Mouse (Mus musculus) left cerebral cortex, postnatal 10 days (tissue): ENCODE measurements around the gene Spsb2. TPM values are rescaled to one million over a fixed set of nuclear protein-coding genes. Genes with fewer than 3 reads are reported as not detected.
"Not testable (repeated sequence)": the region's sequence is repeated elsewhere in the genome, so short reads cannot be mapped to it uniquely, and the experiment has no call there.

Experiments
- DNase-seq, 2 experiments: peaks; one replicate each; pipeline ENCODE4 v3.0.0; 2021 to 2022; ENCODE audit warnings: low spot score in 2 of 2, mixed read lengths in 1 of 2; ENCODE audit errors: extremely low spot score in 1 of 2
- intact Hi-C: fragments of 180-260 bp; cut with DNase I; formaldehyde crosslinking; loops from one replicate; pipeline ENCODE4 v1.15.1; 2025
- total RNA-seq, 2 experiments: library from RNA; stranded (reverse); gene quantifications; 2 replicates each; pipeline ENCODE4 v1.2.3; 2021

Gene Spsb2
- total RNA-seq, 2 experiments from 2014 or later = 4.4 to 5.3 TPM

DNA sequence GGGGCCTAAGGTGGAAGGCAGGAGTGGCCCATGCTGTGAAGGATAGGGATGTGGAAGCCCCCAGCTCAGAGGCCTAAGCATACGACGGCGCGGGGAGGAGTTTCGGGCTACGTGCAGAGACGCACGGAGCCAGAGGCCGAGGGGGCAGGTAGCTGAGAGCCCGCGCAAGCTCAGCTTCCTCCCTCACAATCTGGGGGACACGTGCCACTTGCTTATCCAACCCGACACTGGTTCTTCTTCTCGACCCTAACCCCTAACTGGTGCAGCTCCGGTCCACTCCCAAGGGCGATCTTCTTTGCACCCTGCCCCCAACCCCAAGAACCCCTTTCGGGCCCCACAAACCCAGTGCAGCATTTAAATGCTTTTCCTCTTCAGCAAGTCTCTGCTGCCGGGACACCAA, 5.0 kb downstream of the Spsb2 start:
- DNase-seq = peak; percentile 71 to 85
- intact Hi-C loops = no loop called here

DNA sequence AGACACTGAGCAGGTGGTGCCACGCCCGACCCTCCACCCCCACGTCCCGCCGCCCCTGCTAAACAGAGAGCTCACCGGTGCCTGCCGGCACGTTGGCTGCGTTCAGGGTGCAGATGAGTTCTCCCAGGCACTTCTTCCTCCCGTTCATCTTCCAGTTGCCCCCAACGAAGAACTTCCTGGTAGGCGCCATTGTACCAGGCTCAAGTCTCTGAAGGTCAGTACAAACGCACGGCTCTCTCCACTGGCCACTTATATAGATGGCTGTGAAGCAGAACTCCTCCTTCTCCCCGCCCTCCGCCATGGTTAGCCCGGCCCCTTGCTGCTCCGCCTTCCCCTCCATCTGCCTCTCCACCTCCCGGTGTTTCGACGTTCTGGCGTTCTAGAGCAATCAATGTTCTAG, 5.5 kb downstream of the Spsb2 start, which contains the start of gene Tpi1:
Gene Tpi1, minus strand, starts transcription at position 364 of the 400 bp plus-strand sequence.
- intact Hi-C loops = no loop called here
- DNase-seq = peak; percentile 88 to 94

DNA sequence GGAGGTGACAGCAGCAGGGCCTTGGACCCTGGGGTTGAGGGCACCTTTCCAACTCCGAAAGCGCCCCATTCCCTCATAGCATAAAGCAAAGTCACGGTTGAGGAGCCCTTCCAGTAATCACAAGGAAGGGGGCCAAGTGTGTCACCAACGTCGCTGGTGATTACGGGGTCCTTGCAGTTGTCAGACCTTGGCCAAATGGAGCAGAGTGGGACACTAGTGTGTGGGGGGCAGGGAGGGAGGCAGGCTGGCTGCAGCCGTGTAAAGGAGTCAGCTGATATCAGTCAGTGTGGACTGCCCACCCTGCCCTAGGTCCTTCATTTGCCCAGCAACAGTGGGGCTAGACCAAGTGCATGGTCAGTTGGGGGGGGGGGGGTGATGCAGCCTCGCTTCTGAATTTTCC, 6.0 kb downstream of the Spsb2 start:
- peak in 1 of 2 experiments; percentile 60 for DNase-seq
- intact Hi-C loops = no loop called here

DNA sequence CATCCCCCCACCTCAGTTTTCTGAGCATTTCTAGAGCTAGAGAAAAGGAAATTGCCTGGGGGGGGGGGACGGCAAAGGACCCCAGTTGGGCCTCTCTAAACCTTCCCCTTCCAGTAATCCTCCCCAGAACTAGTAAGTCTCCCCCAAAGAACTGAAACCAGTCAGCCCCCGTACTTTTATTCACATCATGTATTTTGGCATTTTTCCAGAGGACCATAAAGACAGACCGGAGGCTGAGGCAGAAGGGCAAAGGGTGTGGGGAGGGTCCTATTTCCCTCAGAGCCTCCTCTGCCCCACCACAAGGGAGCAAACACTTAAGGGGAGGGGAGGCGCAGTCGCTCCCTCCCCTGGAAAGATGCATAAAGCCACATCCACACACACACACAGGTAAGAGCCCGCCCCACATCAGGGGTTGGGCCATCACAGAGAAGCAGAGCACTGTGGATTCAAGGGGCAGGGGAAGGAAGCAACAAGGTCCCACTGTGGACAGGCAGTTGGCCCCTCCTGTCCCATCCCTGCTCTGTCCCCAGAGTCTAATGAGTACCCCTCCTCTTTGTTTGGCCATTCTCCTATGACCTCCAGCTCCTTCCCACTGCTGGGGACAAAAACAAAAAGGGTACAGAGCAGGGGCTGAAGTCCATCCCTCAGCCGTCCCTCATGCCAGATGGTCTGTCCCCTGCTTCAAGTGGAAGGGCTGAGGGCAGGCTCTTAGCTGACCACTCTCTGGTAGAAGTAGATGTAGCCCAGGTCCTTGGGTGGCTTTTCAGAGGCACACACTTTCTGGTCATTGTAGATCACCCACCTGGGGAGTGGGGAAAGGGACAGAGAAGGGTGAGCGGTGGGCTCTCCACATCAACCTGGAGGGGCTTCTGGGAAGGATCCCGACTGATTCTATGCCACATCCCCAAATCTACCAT, 6.7 kb downstream of the Spsb2 start:
- peak in 1 of 2 experiments; percentile 24 for DNase-seq
- intact Hi-C loops = no loop called here

DNA sequence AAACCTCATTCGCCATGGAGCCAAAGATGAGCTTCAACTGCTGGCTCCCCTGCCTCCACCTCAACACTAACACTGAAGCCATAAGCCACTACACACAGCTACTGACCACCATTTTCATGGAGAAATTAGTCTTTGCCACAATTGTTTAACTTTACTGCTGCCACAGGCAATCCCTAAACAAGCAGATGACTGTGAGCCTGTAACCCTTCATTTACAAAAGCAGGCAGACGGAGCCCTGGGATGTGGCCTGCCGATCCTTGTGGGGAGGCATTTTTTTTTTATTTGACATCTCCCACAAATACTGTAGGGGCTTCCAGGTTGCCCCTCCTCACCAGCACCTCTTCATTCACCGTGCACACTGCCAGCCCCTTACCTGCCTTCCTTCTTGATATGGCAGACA, 8.2 kb downstream of the Spsb2 start:
- DNase-seq = peak in 1 of 2 experiments; percentile 7
- intact Hi-C loops = no loop called here

DNA sequence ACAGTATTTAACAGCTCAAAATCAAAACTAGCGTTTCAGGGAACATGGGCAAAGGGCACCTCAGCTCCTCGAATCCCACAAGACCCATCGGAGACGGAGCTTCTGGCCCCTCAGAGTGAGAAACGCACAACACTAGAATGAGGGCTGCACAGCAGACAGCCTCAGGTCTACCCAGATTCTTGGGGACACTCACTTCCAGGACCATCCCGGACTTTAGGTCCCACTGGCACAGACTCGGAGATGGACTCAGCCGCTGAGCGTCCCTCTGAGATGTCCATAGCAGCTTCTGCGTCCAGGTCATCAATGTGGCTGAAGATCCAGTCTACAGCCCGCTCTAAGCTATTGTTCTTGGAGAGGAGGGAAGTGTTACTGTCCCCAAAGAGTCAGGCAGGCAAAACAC, 8.7 kb downstream of the Spsb2 start:
- intact Hi-C loops = no loop called here
- peak in 1 of 2 experiments; percentile 13 for DNase-seq

DNA sequence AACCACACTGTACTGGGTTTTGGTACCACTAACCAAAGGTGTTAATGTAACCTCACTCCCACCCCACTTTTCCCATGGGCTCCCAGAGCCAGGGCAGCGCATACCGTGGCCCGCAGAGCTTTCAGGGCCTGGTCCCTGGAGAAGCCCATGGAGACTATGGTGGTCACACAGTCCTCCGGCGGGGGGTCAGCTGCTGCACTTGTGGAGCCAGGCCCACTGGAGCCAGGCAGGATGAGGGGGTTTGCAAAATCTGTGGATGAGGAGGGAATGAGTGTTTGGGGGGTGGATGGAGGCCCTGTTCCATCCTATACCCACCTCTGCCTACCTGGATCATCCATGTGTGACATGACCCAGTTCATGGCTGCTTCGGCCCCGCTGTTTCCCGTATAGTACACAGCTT, 9.1 kb downstream of the Spsb2 start:
- intact Hi-C loops = no loop called here
- peak in 1 of 2 experiments; percentile 18 for DNase-seq

DNA sequence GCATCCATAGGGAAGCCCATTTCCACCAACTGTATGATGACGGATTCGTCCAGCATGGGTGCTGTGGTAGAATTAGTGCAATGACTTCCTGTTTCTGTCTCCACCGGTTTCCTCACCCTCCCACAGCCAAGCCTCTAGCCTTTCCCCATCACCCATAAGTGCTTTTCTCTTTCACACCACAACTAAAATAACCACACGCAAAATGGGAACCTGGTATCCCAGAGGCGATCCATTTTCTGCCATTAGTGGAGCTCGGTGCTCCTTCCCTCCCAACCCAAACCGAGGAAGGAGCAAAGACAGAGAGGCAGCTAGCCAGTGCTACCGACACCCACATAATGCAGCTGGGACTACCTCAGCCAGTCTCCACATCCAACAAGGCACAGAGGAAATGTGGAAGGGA, 9.5 kb downstream of the Spsb2 start:
- intact Hi-C loops = no loop called here
- no peak for DNase-seq

DNA sequence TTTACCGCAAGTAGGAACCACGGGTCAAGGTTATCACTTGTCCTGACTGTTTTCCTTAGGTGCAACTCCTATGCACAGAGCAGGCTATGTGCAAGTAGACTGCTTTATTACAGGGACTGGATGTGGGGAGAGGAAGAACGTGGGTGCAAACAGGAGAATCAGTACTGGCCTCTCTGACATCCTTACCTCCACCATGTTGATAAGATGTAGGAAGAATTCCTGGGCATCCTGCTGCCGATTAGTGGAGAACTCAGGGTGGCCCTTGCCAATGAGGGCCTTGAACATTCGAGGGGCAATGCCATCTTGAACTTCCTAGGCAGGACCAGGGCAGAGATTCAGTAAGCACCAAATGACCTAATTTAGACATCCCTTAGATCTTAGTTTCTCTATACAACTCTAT, 12.4 kb downstream of the Spsb2 start:
- peak in 1 of 2 experiments; percentile 1 for DNase-seq
- intact Hi-C loops = no loop called here

DNA sequence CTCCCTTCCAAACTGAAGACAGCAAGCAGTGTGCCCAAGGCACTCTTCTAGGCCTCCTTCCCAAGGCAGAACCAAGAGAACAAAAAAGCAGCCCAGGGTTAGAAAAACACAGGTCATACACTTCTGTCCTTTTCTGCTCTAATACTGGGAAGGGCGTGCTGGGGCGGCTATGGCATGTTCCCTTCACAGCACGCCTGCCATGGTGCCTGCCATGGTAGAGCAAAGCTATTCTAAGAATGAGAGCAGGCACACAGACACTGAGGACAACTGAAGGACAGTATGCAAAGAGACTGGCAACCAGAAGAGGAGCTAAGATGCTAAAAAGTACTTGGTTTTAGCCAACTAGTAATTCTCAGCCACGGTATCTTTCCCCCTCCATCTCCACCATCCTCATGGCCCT, 13.6 kb downstream of the Spsb2 start:
- peak in 1 of 2 experiments; percentile 3 for DNase-seq
- intact Hi-C loops = no loop called here

DNA sequence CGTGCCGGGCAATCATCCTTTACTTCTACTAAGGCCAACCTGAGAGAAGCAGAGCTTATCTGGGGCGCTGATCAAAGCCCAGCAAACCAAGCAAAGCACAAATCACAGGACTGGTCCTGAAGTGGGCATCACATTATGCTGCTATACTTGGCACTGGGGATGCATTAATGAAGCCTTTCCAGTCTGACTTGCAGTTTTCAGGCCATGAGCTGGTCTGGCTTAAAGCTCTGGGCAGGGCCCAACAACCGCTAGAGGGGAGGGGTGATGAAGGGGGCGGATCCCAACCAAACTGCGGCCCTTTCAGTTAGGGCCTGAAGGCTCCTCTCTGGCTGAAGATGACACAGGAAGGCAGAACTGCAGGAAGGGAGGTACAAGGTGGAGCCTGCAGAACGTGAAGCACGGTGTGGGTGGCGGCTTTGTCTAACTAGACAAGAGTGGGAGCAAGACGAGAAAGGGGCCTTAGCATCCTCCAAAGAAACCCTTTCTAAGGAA, 19.7 kb downstream of the Spsb2 start:
- peak in 1 of 2 experiments; percentile 39 for DNase-seq
- intact Hi-C loops = no loop called here

DNA sequence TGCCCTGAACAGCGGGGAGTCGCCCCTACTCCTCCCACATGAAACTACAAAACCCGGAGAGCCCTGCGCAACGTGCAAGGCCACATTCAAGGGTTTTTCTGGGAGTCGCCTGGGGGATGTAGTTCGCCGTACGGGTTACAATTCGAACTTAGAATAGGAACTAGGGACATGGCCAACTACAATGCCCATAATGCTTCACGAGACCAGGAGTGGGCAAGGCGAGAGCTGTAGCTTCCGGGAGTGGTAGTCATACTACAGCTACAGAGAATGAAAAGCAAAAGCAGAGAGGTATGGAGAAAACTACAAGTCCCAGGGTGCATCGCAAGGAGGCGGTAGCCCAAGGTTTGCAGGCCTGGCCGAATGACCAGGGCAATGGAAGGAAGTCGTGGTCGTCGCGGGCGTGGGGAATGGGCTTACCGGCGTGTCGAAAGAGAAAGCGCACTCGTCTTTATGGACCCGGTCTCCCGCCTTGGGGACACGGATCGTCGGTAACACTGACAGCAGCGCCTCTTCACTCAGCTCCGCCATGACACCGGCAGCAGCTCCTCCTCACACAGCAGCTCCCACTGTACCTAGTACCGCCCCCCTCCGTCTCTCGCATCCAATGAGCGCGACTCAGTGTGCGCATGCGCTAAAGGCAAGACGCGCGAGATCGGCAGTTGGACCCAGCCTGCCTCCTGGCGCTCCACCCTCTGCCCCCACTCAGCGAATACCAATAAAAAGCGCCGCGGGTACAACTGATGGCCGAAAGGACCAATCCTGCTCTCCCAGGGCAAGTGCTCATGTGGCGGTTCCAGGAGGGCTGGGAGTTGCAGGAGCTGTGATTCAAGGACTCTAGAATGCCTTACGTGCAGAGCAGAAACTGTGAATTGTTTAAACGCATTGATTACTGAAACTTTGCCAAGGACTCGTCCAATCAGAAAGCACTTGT, 20.7 kb downstream of the Spsb2 start, which contains the start of the genes Usp5 and Cdca3:
Gene Usp5, minus strand, starts transcription at position 617 of the 931 bp plus-strand sequence.
Gene Cdca3, plus strand, starts transcription at position 680 of the 931 bp plus-strand sequence.
- DNase-seq = peak; percentile 99
- intact Hi-C loops = no loop called here

DNA sequence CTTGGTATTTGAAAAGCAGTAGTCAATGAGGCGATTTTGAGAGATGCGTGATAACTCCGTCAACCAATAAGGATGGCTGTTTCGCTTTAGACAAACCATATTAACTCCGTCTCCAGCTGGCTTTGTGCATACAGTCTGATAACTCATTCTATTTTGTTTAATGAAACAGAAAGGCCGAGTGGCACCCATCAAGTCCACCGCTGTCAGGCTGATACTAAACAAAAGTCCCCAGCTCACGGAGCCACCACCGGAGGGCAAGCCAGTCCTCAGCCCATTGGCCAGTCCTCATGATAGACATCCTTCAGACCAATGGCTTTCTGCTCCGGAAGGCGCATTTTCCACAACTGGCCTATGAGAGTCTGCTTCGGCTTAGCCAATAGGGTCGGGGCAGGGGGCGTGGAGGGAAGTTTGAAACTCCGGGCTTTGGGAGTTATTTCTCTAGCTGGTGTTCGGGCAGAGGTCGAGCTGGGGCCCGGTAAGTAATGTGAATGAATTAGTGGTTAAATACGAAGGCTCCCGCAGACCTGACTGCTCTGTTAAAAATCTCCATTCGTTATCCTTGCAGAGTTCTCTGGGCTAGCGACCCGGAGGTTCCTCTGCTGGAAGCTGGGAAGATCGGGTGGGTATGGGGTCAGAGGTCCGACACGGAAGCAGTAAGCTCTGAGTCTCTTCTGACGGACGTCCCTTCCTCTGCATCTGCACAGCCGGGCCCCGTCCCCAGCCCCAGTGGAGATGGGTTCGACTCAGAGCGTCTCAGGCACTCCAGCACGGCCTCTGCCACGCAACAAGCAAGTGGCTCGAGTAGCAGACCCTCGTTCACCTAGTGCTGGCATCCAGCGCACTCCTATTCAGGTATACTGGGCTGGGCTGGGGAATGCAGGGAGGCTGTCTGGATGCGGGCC, 21.6 kb downstream of the Spsb2 start:
- intact Hi-C loops = no loop called here
- peak; percentile 93 to 96 for DNase-seq

DNA sequence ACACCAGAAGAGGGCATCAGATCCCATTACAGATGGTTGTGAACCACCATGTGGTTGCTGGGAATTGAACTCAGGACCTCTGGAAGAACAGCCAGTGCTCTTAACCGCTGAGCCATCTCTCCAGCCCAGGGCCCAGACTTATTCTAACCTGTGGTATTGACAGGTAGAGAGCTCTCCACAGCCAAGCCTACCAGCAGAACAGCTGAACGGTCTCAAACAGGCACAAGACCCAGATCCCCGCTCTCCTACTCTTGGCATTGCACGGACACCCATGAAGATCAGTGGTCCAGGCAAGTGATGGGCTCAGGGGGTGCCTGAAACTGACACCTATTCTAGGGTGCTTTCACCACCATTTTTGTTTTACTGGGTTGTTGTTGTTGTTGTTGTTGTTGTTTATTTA, 22.7 kb downstream of the Spsb2 start:
- intact Hi-C loops, DNase-seq: not testable (repeated sequence)

DNA sequence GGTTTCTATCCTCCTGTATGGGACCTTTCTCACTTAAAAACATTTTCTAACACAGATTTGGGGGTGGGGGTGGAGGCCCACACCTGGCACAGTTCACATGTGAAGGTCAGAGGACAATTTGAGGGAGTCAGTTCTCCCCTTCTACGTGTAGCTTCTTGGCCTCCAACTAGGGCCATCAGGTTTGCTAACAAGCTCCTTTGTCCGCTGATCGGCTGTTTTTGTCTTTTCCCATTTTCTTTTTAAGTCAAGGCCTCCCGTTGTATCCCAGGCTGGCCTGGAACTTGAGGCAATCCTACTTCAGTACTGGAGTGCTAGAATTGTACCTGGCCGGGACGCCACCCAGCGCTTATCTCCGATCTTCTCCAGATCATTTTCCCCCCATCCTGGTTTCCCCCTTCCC, 23.2 kb downstream of the Spsb2 start:
- no peak for DNase-seq
- intact Hi-C loops = no loop called here

DNA sequence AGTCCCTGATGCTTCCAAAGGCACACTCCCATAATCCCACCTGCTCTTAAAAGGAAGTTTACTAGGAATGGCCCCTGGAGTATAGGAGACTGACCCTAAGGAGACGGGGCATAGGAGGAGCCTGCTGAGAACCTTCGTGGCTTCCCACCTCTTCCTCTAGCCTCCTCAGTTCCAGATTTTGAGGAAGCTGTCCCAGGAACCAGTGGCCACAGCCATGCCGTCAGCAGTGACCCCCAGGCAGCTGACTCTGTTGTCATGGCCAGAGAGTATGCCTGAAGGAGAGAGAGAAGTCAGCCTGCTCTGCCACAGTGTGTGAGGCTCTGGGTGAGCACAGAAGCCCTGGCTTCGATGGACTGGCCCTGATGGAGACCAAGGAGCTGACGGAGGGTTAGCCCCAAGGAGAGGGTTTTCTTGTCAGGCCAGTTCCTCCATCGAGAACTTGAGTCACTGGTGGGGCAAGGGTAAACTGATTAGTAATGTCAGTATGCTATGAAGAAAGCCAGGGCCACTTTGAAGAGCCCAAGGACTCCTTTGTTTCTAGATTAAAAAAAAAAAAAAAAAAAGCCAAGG, 26.1 kb downstream of the Spsb2 start:
- intact Hi-C loops = no loop called here
- DNase-seq = no peak

DNA sequence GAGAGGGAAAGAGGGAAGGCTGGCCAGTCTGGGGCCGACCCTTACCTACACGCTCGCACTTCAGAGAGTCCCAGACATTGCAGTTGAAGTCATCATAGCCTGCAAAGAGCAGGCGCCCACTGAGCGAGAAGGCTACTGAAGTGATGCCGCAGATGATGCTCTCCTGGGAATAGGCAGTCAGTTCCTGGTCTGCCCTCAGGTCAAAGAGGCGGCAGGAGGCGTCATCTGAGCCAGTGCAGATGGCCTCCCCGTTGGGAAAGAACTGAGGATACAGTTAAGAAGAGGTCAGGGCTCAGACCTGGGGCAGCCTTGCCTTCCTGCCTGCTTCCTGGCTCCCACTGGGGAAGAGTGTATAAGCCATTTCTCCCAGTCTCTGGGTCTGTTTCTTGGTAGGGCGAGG, 27.1 kb downstream of the Spsb2 start:
- intact Hi-C loops = no loop called here
- no peak for DNase-seq

DNA sequence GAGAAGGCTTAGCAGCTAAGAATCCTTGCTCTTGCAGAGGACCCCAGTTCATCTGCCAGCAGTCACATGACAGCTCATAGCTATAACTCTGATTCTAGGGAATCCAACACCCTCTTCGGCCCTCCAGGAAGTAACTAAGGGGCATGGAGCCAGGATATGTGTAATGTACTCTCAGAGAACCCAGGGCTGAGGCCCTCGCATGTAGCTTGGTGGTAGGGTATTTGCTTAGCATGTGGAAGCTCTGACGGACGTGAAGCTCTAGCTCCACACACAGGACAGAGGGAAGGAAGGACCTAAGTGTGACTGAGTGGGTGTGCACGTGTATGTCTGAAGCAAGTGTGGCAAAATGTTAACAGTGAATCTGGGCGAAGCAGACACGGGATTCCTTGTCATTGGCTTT, 27.9 kb downstream of the Spsb2 start:
- intact Hi-C loops = no loop called here
- DNase-seq = no peak
